Mouse (Mus musculus): Measurements from ENCODE around the gene Ctnna3. TPM values are rescaled to one million over a fixed set of nuclear protein-coding genes. Genes with fewer than 3 reads are reported as not detected.
"Not testable (repeated sequence)": the region's sequence is repeated elsewhere in the genome, so short reads cannot be mapped to it uniquely, and the experiment has no call there.

Ctnna3 gene
- total and polyA plus RNA-seq, 3 experiments = not detected

- TF ChIP-seq ELF1 (IDR thresholded peaks at IDR 0.05; ENCODE audit: low read depth, low read length) (no peak), TBP (IDR thresholded peaks at IDR 0.05; ENCODE audit: low read depth, low read length) (no peak), EP300 (IDR thresholded peaks at IDR 0.05; ENCODE audit: low read depth in 1 of 2, low read length in 2 of 2) (no peak)
- Histone ChIP-seq H3K27ac (ENCODE audit: control insufficient read depth, low read depth, low read length) (no peak overlapping the region), H3K9me3 (replicated peaks; ENCODE audit: insufficient read depth, low read length) (no peaks in the 10 kb centered on the region), H3K4me3 (ENCODE audit: control insufficient read depth in 1 of 2, insufficient read depth in 1 of 2, low read depth in 2 of 2, low read length in 2 of 2) (no peak overlapping the region), H3K79me2 (ENCODE audit: control insufficient read depth, insufficient read depth, low read length, poor library complexity) (no peaks in the 10 kb centered on the region), H3K36me3 (ENCODE audit: control insufficient read depth in 1 of 2, insufficient read depth in 2 of 2, low read length in 2 of 2) (no peaks in the 10 kb centered on the region), H3K27me3 (ENCODE audit: control insufficient read depth in 1 of 2, insufficient read depth in 2 of 2, low read length in 2 of 2) (no peaks in the 10 kb centered on the region), H3K4me1 (ENCODE audit: control insufficient read depth in 1 of 2, insufficient read depth in 2 of 2, low read length in 2 of 2) (no peaks in the 10 kb centered on the region), H3K9ac (ENCODE audit: control insufficient read depth, low read depth, low read length, poor library complexity, severe bottlenecking) (no peak overlapping the region)
- no peak for DNase-seq (ENCODE audit: low read depth, low spot score)
Measured at GRCm38 (mm10) chr10:64224007-64224406, 794.1 kb downstream of the Ctnna3 start.

- Histone ChIP-seq H3K27ac (ENCODE audit: control insufficient read depth, low read depth, low read length) (no peak overlapping the region), H3K4me3 (ENCODE audit: control insufficient read depth in 1 of 2, insufficient read depth in 1 of 2, low read depth in 2 of 2, low read length in 2 of 2) (no peak overlapping the region), H3K4me1 (ENCODE audit: control insufficient read depth in 1 of 2, insufficient read depth in 2 of 2, low read length in 2 of 2) (no peaks in the 10 kb centered on the region), H3K27me3 (ENCODE audit: control insufficient read depth in 1 of 2, insufficient read depth in 2 of 2, low read length in 2 of 2) (no peaks in the 10 kb centered on the region), H3K9me3 (replicated peaks; ENCODE audit: insufficient read depth, low read length) (no peaks in the 10 kb centered on the region), H3K36me3 (ENCODE audit: control insufficient read depth in 1 of 2, insufficient read depth in 2 of 2, low read length in 2 of 2) (no peaks in the 10 kb centered on the region), H3K79me2 (ENCODE audit: control insufficient read depth, insufficient read depth, low read length, poor library complexity) (no peaks in the 10 kb centered on the region), H3K9ac (ENCODE audit: control insufficient read depth, low read depth, low read length, poor library complexity, severe bottlenecking) (no peak overlapping the region)
- no peak for DNase-seq (ENCODE audit: low read depth, low spot score)
- TF ChIP-seq HCFC1 (IDR thresholded peaks at IDR 0.05; ENCODE audit: low read depth, low read length) (no peak), NELFE (IDR thresholded peaks at IDR 0.05; ENCODE audit: low read depth, low read length) (no peak), ZMIZ1 (IDR thresholded peaks at IDR 0.05; ENCODE audit: low read depth, low read length) (no peak), POLR2AphosphoS2 (IDR thresholded peaks at IDR 0.05; ENCODE audit: low read length) (no peak), TAL1 (IDR thresholded peaks at IDR 0.05; ENCODE audit: low read length) (no peak), UBTF (IDR thresholded peaks at IDR 0.05; ENCODE audit: borderline replicate concordance, insufficient read depth, low read depth, low read length) (no peak), ETS1 (IDR thresholded peaks at IDR 0.05; ENCODE audit: low read depth, low read length) (no peak), RAD21 (IDR thresholded peaks at IDR 0.05; ENCODE audit: low read depth, low read length) (no peak), ZNF384 (IDR thresholded peaks at IDR 0.05; ENCODE audit: low read depth, low read length) (no peak), E2F4 (IDR thresholded peaks at IDR 0.05; ENCODE audit: borderline replicate concordance, low read depth, low read length) (no peak), POLR2A (IDR thresholded peaks at IDR 0.05; ENCODE audit: control insufficient read depth in 1 of 2, insufficient read depth in 1 of 2, low read depth in 1 of 2, low read length in 2 of 2, poor library complexity in 1 of 2) (no peak), MAX (IDR thresholded peaks at IDR 0.05; ENCODE audit: low read length) (no peak), NRF1 (IDR thresholded peaks at IDR 0.05; ENCODE audit: insufficient read depth, low read depth, low read length, poor library complexity, severe bottlenecking) (no peak), POLR2AphosphoS5 (IDR thresholded peaks at IDR 0.05; ENCODE audit: borderline replicate concordance, low read depth, low read length) (no peak), KAT2A (conservative IDR thresholded peaks at IDR 0.05; ENCODE audit: low read depth, low read length) (no peak), JUND (IDR thresholded peaks at IDR 0.05; ENCODE audit: low read depth, low read length) (no peak), TBP (IDR thresholded peaks at IDR 0.05; ENCODE audit: low read depth, low read length) (no peak), MEF2A (IDR thresholded peaks at IDR 0.05; ENCODE audit: extremely low read depth, insufficient replicate concordance, low read depth, low read length, poor library complexity, severe bottlenecking) (no peak), CHD2 (IDR thresholded peaks at IDR 0.05; ENCODE audit: low read length) (no peak), BHLHE40 (IDR thresholded peaks at IDR 0.05; ENCODE audit: borderline replicate concordance, low read depth, low read length) (no peak)
Measured at GRCm38 (mm10) chr10:64224424-64224823, 794.5 kb downstream of the Ctnna3 start.

GRCm38 (mm10) chr10:64225826-64226225, 795.9 kb downstream of the Ctnna3 start:
- not testable (repeated sequence) for H3K27ac ChIP-seq (ENCODE audit: control insufficient read depth, low read depth, low read length); H3K4me1 ChIP-seq (ENCODE audit: control insufficient read depth in 1 of 2, insufficient read depth in 2 of 2, low read length in 2 of 2); H3K9ac ChIP-seq (ENCODE audit: control insufficient read depth, low read depth, low read length, poor library complexity, severe bottlenecking); H3K9me3 ChIP-seq (replicated peaks; ENCODE audit: insufficient read depth, low read length); H3K27me3 ChIP-seq (ENCODE audit: control insufficient read depth in 1 of 2, insufficient read depth in 2 of 2, low read length in 2 of 2); H3K36me3 ChIP-seq (ENCODE audit: control insufficient read depth in 1 of 2, insufficient read depth in 2 of 2, low read length in 2 of 2); DNase-seq (ENCODE audit: low read depth, low spot score); H3K79me2 ChIP-seq (ENCODE audit: control insufficient read depth, insufficient read depth, low read length, poor library complexity); H3K4me3 ChIP-seq (ENCODE audit: control insufficient read depth in 1 of 2, insufficient read depth in 1 of 2, low read depth in 2 of 2, low read length in 2 of 2)
